Mouse (Mus musculus): ENCODE results near the gene Myo1e. TPM values are rescaled to one million over a fixed set of nuclear protein-coding genes. Genes with fewer than 3 reads are reported as not detected.

Gene Myo1e
- polyA plus RNA-seq, 1 experiment from 2014 or later: 2.2 TPM

- peaks cover 4% of the 10 kb centered on the region for H3K4me1 ChIP-seq (replicated peaks)
- no peaks in the 10 kb centered on the region for H3K9me3 ChIP-seq (replicated peaks)
- no peak overlapping the region for H3K4me3 ChIP-seq (replicated peaks)
- ATAC-seq (ENCODE audit: low read depth) (no peak), DNase-seq (no peak)
- WGBS (ENCODE audit: insufficient replicate concordance): 79% methylated on average over 4 of the region's 4 CpGs
- no peaks in the 10 kb centered on the region for H3K27me3 ChIP-seq
- no peak overlapping the region for H3K4me2 ChIP-seq
- no peak overlapping the region for H3K27ac ChIP-seq
- peaks cover 80% of the 10 kb centered on the region for H3K36me3 ChIP-seq
- no peak overlapping the region for H3K9ac ChIP-seq
Measured at GRCm38 (mm10) chr9:70439959-70440358, 232.8 kb downstream of the Myo1e start.

GRCm38 (mm10) chr9:70449072-70449471 is 241.9 kb downstream of the Myo1e start:
- Histone ChIP-seq H3K27ac (no peak overlapping the region), H3K4me3 (replicated peaks) (no peak overlapping the region), H3K27me3 (no peaks in the 10 kb centered on the region), H3K9me3 (replicated peaks) (no peaks in the 10 kb centered on the region), H3K4me2 (no peak overlapping the region), H3K36me3 (peaks cover 47% of the 10 kb centered on the region), H3K4me1 (replicated peaks) (no peaks in the 10 kb centered on the region; the same call in 1 of the 2 replicates), H3K9ac (no peak overlapping the region)
- ATAC-seq (ENCODE audit: low read depth) (no peak), DNase-seq (no peak)
- WGBS (ENCODE audit: insufficient replicate concordance): 90% methylated on average over 5 of the region's 5 CpGs

Small RNAs within 50 kb of the gene (microRNA-seq; reads per million reads assigned to microRNA genes)
- 4.4 reads per million, percentile 10 among the genes with 10 or more reads in this experiment for gene Mir5626

Other genes starting within 250 kb of the Myo1e start
- 51.4 and 55.3 TPM in 2 replicates for gene Bnip2, start 217.9 kb upstream of the Myo1e start, polyA plus RNA-seq (2015; fragmentation: Nextera tagmentation; extraction: Ambion mirVana)
- gene Gtf2a2, start 194.8 kb upstream of the Myo1e start, polyA plus RNA-seq (2015; fragmentation: Nextera tagmentation; extraction: Ambion mirVana): 159 and 169 TPM in 2 replicates
- gene Gcnt3, start 169.3 kb upstream of the Myo1e start, polyA plus RNA-seq (2015; fragmentation: Nextera tagmentation; extraction: Ambion mirVana): 0.09 TPM in 1 of 2 replicates, not detected in the other
- 0.75 and 1.1 TPM in 2 replicates for gene Fam81a, start 64.8 kb upstream of the Myo1e start, polyA plus RNA-seq (2015; fragmentation: Nextera tagmentation; extraction: Ambion mirVana)
- 226 and 236 TPM in 2 replicates for gene Ccnb2, start 214.2 kb downstream of the Myo1e start, polyA plus RNA-seq (2015; fragmentation: Nextera tagmentation; extraction: Ambion mirVana)